Mouse (Mus musculus) liver, adult 2 months (tissue): ENCODE measurements around the gene Spaca4.

ENCODE experiments used
- CTCF ChIP-seq: fragments of 200-500 bp; IDR thresholded peaks from 2 replicates; pipeline ENCODE4 v1.5.1; 2011; ENCODE audit warnings: low read depth, low read length, control low read depth
- POLR2A ChIP-seq: fragments of 200-500 bp; IDR thresholded peaks from 2 replicates; pipeline ENCODE4 v1.6.1; 2011; ENCODE audit warnings: low read length, control low read depth; ENCODE audit not compliant: insufficient read depth; ENCODE audit errors: extremely low read depth

GRCm38 (mm10) chr7:45721234-45721571, 4.4 kb downstream of the Spaca4 start:
- TF ChIP-seq POLR2A (no peak), CTCF (no peak)
